Mouse (Mus musculus): Measurements from ENCODE around the gene Aif1.
A peak's percentile ranks its signal among the peaks of the same experiment; 100 is the strongest.

Aif1 gene

GRCm38 (mm10) chr17:35168541-35169207 is 7.2 kb downstream of the Aif1 start:
- DNase-seq (ENCODE audit: low read depth in 1 of 2, low spot score in 2 of 2) = no peak

GRCm38 (mm10) chr17:35167794-35168193 is 8.1 kb downstream of the Aif1 start:
- no peak for DNase-seq (ENCODE audit: low read depth in 1 of 2, low spot score in 2 of 2)

GRCm38 (mm10) chr17:35166352-35167035 is 9.4 kb downstream of the Aif1 start:
- no peak for DNase-seq (ENCODE audit: low read depth in 1 of 2, low spot score in 2 of 2)

GRCm38 (mm10) chr17:35165451-35166155 is 10.3 kb downstream of the Aif1 start:
- DNase-seq (ENCODE audit: low read depth in 1 of 2, low spot score in 2 of 2) = no peak

- peak; percentile 93 to 96 for DNase-seq (ENCODE audit: low read depth in 1 of 2, low spot score in 2 of 2)
These were observed 11.1 kb downstream of the Aif1 start, which contains the start of gene Prrc2a for GRCm38 (mm10) chr17:35164568-35165450. Gene Prrc2a, minus strand, starts transcription at chr17:35164897.

- DNase-seq (ENCODE audit: low read depth in 1 of 2, low spot score in 2 of 2) = no peak
These were observed 11.7 kb downstream of the Aif1 start for GRCm38 (mm10) chr17:35164218-35164567.

- no peak for DNase-seq (ENCODE audit: low read depth in 1 of 2, low spot score in 2 of 2)
These were observed 12.4 kb downstream of the Aif1 start for GRCm38 (mm10) chr17:35163326-35164081.

- DNase-seq (ENCODE audit: low read depth in 1 of 2, low spot score in 2 of 2) = no peak
These were observed 13.1 kb downstream of the Aif1 start for GRCm38 (mm10) chr17:35162730-35163129.

- DNase-seq (ENCODE audit: low read depth in 1 of 2, low spot score in 2 of 2) = no peak
These were observed 13.7 kb downstream of the Aif1 start for GRCm38 (mm10) chr17:35162121-35162520.

GRCm38 (mm10) chr17:35161421-35161820 is 14.4 kb downstream of the Aif1 start:
- no peak for DNase-seq (ENCODE audit: low read depth in 1 of 2, low spot score in 2 of 2)

- no peak for DNase-seq (ENCODE audit: low read depth in 1 of 2, low spot score in 2 of 2)
These were observed 16.2 kb downstream of the Aif1 start for GRCm38 (mm10) chr17:35159638-35160037.

GRCm38 (mm10) chr17:35158850-35159593 is 16.8 kb downstream of the Aif1 start:
- DNase-seq (ENCODE audit: low read depth in 1 of 2, low spot score in 2 of 2) = no peak

- no peak for DNase-seq (ENCODE audit: low read depth in 1 of 2, low spot score in 2 of 2)
These were observed 18.1 kb downstream of the Aif1 start for GRCm38 (mm10) chr17:35157661-35158175.

- DNase-seq (ENCODE audit: low read depth in 1 of 2, low spot score in 2 of 2) = no peak
These were observed 18.6 kb downstream of the Aif1 start for GRCm38 (mm10) chr17:35157254-35157653.

- DNase-seq (ENCODE audit: low read depth in 1 of 2, low spot score in 2 of 2) = no peak
These were observed 19.2 kb downstream of the Aif1 start for GRCm38 (mm10) chr17:35156461-35157200.

GRCm38 (mm10) chr17:35155451-35155850 is 20.4 kb downstream of the Aif1 start:
- no peak for DNase-seq (ENCODE audit: low read depth in 1 of 2, low spot score in 2 of 2)

GRCm38 (mm10) chr17:35154616-35155015 is 21.3 kb downstream of the Aif1 start:
- no peak for DNase-seq (ENCODE audit: low read depth in 1 of 2, low spot score in 2 of 2)

- DNase-seq (ENCODE audit: low read depth in 1 of 2, low spot score in 2 of 2) = no peak
These were observed 21.9 kb downstream of the Aif1 start for GRCm38 (mm10) chr17:35153931-35154330.

GRCm38 (mm10) chr17:35153077-35153476 is 22.8 kb downstream of the Aif1 start:
- DNase-seq (ENCODE audit: low read depth in 1 of 2, low spot score in 2 of 2) = no peak

All from monocyte, adult 2 months (primary cell).